Mouse (Mus musculus) hindbrain, postnatal 0 days (tissue): ENCODE measurements at regions not wholly inside any gene's neighbourhood (a gene's known extent, or its start where the extent isn't known, plus 50 kb on each side); places are given as distances from the start of the nearest gene placed in this dataset.

Source experiments
- ATAC-seq: fragments of 200-750 bp; cut with Nextera tagmentation; 2 replicates; pipeline ENCODE4 v1.8.0; 2017; ENCODE audit warnings: mild to moderate bottlenecking, moderate TSS enrichment, moderate library complexity
- DNase-seq: peaks from one replicate; pipeline ENCODE4 v3.0.0-alpha.2; 2015; ENCODE audit warnings: low spot score
- H3K27ac ChIP-seq: fragments of 300-500 bp; sonication (generic); 2 replicates; pipeline ENCODE4 v1.5.1; 2014; ENCODE audit warnings: mild to moderate bottlenecking
- H3K27me3 ChIP-seq: fragments of 300-500 bp; sonication (generic); 2 replicates; pipeline ENCODE4 v1.6.1; 2014; ENCODE audit warnings: low read length, mixed read lengths; ENCODE audit not compliant: insufficient read depth
- H3K36me3 ChIP-seq: fragments of 300-500 bp; sonication (generic); 2 replicates; pipeline ENCODE4 v1.6.1; 2014; ENCODE audit warnings: low read length, mixed read lengths; ENCODE audit not compliant: insufficient read depth
- H3K4me1 ChIP-seq: fragments of 300-500 bp; sonication (generic); 2 replicates; pipeline ENCODE4 v1.6.1; 2014; ENCODE audit warnings: antibody characterized with exemption, low read length, mixed read lengths; ENCODE audit not compliant: insufficient read depth
- H3K4me2 ChIP-seq: fragments of 300-500 bp; sonication (generic); 2 replicates; pipeline ENCODE4 v1.6.1; 2014; ENCODE audit warnings: low read depth, mild to moderate bottlenecking, low read length, moderate library complexity, mixed read lengths
- H3K4me3 ChIP-seq: fragments of 300-500 bp; sonication (generic); 2 replicates; pipeline ENCODE4 v1.5.1; 2014; ENCODE audit warnings: low read length
- H3K9ac ChIP-seq: fragments of 300-500 bp; sonication (generic); replicated peaks from 2 replicates; pipeline ENCODE4 v1.6.1; 2014; ENCODE audit warnings: mild to moderate bottlenecking, low read length, moderate library complexity, mixed read lengths
- H3K9me3 ChIP-seq: fragments of 300-500 bp; sonication (generic); 2 replicates; pipeline ENCODE4 v1.6.1; 2016; ENCODE audit warnings: low read length, mixed read lengths
- CTCF ChIP-seq: IDR thresholded peaks from 2 replicates; pipeline ENCODE4 v1.5.1; 2016; ENCODE audit warnings: antibody characterized with exemption, control low read depth, low read depth
- WGBS: fragments of 180-500 bp; shearing (Covaris S2); extraction: QIAGEN DNeasy Blood & Tissue Kit; methylation state at CpG from one replicate; pipeline ENCODE4 v1.1.7; 2014; 5-methylcytosine and 5-hydroxymethylcytosine counted together

GRCm38 (mm10) chr15:10833866-10834571 is 118.1 kb upstream of the C1qtnf3 start:
- Histone ChIP-seq H3K4me1 (no peaks in the 10 kb centered on the region), H3K9ac (no peak overlapping the region), H3K4me2 (no peak overlapping the region), H3K36me3 (no peaks in the 10 kb centered on the region), H3K4me3 (no peak overlapping the region), H3K9me3 (no peaks in the 10 kb centered on the region), H3K27ac (no peak overlapping the region), H3K27me3 (no peaks in the 10 kb centered on the region)
- DNase-seq = no peak
- WGBS = 90% methylated on average over 7 of the region's 7 CpGs
- no peak for TF ChIP-seq CTCF
- no peak for ATAC-seq

DNA sequence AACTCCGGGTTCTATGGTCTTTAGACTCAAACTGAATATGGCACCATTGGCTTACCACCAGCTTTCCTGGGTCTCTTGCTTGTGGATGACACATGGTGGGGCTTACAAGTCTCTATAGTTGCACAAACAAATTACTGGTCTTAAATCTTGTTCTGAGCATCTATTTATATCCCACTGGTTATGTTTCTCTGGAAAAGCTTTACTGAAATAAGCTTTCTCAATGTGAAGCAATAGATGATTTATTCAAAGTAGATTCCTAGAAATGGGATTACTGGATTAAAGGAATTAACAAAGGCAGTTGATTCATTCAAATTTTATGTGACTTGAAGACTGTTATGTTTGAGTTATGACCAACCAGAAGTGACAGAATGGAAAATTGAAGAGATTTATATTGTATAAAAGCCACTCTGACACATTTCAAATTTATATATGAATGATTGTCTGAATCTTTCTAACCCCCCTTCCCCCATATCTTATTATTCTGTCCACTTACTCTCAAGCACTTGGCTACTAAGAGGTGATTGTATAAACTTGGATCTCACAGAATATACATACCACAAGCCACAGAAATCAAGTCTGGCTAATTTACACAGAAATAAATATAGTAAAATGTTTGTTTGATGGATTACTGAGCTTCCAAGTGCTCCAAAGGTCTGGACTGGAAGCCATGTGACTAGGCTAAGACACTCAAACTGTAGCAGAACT is 113.4 kb upstream of the C1qtnf3 start:
- DNase-seq = no peak
- Histone ChIP-seq H3K9ac (no peak overlapping the region), H3K4me1 (no peaks in the 10 kb centered on the region), H3K27me3 (no peaks in the 10 kb centered on the region), H3K27ac (no peak overlapping the region), H3K4me2 (no peak overlapping the region), H3K36me3 (no peaks in the 10 kb centered on the region), H3K9me3 (no peaks in the 10 kb centered on the region), H3K4me3 (no peak overlapping the region)
- 88% methylated on average over 1 of the region's 1 CpGs for WGBS
- TF ChIP-seq CTCF = no peak
- ATAC-seq = no peak

DNA sequence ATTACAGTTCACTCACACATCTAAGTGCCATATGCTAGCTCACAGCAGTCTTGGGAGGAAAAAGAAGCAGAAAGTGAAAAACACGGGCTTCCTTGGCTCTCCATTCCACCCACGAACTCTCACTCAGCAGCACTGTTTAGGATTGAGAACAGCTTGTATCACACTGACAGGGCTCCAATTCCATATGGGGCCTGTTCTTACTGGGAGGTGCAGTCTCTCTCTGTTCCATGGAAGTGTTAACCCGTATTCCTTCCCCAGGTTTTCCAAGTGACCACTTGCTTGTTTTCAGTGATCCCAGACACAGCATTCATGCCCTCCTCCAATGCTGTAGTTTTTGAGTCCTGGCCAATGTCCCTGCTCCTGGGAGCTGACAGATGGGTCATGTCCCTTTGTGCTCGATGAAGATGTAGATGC is 111.5 kb upstream of the C1qtnf3 start:
- Histone ChIP-seq H3K36me3 (no peaks in the 10 kb centered on the region), H3K4me1 (no peaks in the 10 kb centered on the region), H3K4me2 (no peak overlapping the region), H3K9me3 (no peaks in the 10 kb centered on the region), H3K4me3 (no peak overlapping the region), H3K27me3 (no peaks in the 10 kb centered on the region), H3K27ac (no peak overlapping the region), H3K9ac (no peak overlapping the region)
- peak; percentile 65 for DNase-seq
- 55% methylated on average over 4 of the region's 4 CpGs for WGBS
- TF ChIP-seq CTCF = no peak
- ATAC-seq = peak; percentile 82

DNA sequence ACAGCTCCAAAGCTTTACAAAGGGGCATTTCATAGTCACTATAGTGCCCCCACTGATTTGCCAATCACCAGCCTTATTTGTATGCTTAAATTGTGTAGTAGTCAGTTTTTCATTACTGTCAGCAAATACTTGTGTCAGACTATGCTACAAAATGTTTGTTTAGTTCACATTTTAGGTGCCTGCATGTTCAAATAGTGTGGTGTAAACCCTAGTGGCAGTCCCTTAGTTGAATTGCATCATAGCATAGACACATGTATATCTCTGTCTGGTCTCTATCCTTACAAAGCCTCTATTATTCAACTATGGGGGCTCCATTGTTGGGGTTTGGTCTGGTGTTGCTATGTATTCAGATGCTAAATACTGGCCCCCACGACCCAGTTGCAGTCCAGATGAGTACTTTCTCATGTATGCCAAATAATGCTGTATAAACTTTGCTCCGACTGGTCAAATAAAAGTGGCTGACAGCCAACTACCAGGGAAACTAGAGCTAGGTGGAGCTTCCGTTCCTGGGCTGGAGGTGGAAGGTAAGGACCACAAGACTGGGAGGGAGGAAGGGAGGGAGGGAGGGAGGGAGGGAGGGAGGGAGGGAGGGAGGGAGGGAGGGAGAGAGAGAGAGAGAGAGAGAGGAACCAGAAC is 109.0 kb upstream of the C1qtnf3 start:
- H3K4me3 ChIP-seq = no peak overlapping the region
- no peak for TF ChIP-seq CTCF
- DNase-seq (no peak), ATAC-seq (no peak)
- no peaks in the 10 kb centered on the region for H3K36me3 ChIP-seq
- no peak overlapping the region for H3K27ac ChIP-seq
- no peak overlapping the region for H3K9ac ChIP-seq
- no peaks in the 10 kb centered on the region for H3K27me3 ChIP-seq
- no peaks in the 10 kb centered on the region for H3K4me1 ChIP-seq
- H3K4me2 ChIP-seq = no peak overlapping the region
- H3K9me3 ChIP-seq = no peaks in the 10 kb centered on the region
- WGBS = 29% methylated on average over 3 of the region's 3 CpGs

DNA sequence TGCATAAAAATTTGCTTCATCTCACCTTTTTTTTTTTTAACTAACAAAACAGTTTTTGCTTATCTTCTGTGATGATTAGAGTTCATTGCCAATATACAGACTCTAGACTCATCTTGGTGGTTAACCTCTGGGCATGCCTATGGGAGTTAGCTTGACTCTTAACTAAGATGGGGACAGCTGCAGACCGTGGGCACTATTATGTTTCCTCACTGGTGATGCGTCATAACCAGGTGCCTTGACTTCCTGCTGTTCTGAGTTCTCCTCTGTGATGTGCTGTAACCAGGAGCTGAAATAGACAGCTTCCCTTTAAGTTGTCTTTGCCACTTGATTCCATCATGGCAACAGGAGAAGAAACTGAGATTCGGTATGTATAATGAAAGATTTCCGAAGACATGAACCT is 105.4 kb upstream of the C1qtnf3 start:
- Histone ChIP-seq H3K27me3 (no peaks in the 10 kb centered on the region), H3K36me3 (no peaks in the 10 kb centered on the region), H3K9me3 (no peaks in the 10 kb centered on the region), H3K9ac (no peak overlapping the region), H3K4me3 (no peak overlapping the region), H3K27ac (no peak overlapping the region), H3K4me2 (no peak overlapping the region), H3K4me1 (no peaks in the 10 kb centered on the region)
- TF ChIP-seq CTCF = no peak
- ATAC-seq = no peak
- 91% methylated on average over 4 of the region's 4 CpGs for WGBS
- no peak for DNase-seq

- Histone ChIP-seq H3K4me1 (no peaks in the 10 kb centered on the region), H3K4me2 (no peak overlapping the region), H3K27me3 (no peaks in the 10 kb centered on the region), H3K9me3 (no peaks in the 10 kb centered on the region), H3K27ac (no peak overlapping the region), H3K36me3 (no peaks in the 10 kb centered on the region), H3K4me3 (no peak overlapping the region), H3K9ac (no peak overlapping the region)
- DNase-seq (no peak), ATAC-seq (no peak)
- 91% methylated on average over 7 of the region's 7 CpGs for WGBS
- no peak for TF ChIP-seq CTCF
These were observed 87.9 kb upstream of the C1qtnf3 start for GRCm38 (mm10) chr15:10864004-10864775.
